Mouse (Mus musculus): ENCODE data around the gene Ankrd6.

GRCm38 (mm10) chr4:32867460-32867859, 83.2 kb downstream of the Ankrd6 start:
- TF ChIP-seq GATA1 (IDR thresholded peaks at IDR 0.05; ENCODE audit: borderline replicate concordance, low read length) (no peak), CTCF (IDR thresholded peaks at IDR 0.05; ENCODE audit: low read depth, low read length) (peak; percentile 14; the same call in 1 of the 2 replicates), POLR2AphosphoS5 (IDR thresholded peaks at IDR 0.05; ENCODE audit: insufficient replicate concordance, low read depth, low read length) (no peak), TAL1 (conservative IDR thresholded peaks at IDR 0.05; ENCODE audit: low read depth, low read length) (no peak)

Measured in G1E (cell line).